In the genomic region with DNA sequence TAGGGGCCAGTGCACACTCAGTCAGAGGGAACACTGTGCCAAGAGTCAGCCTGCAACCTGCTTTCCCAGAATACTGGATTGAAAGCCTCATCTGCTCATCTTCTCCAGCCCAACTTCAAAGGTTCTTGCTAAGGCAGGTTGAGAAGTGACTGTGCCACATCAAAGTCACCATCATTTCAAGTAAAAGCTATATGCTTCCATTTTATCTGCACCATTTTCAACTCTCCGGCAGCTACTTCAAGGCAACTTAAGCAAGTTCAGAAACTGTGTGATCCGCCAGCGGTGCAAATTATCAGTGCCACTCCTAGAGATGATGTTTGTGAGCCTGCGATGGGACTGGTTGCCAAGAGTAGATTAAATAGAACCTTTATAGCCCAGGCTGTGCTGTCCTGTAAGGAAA, we compare ENCODE assay signal across 20 mouse cellular contexts. TPM values are rescaled to one million over a fixed set of nuclear protein-coding genes. Genes with fewer than 3 reads are reported as not detected.
DNase-seq lines count a peak whose midpoint lies in the region; ATAC-seq lines count a peak whose summit lies in the region.
"Had no signal": no experiment of that assay in that cellular context is flagged by ENCODE, and none has a peak within 500 bp of the region (broad histone marks: within the 10 kb centered on the region; RNA-seq: fewer than 3 reads in every experiment).

No protein-coding gene starts in this region.

- 88% methylated on average over 4 of the region's 4 CpGs for WGBS in hindbrain, embryonic 12.5 days
- WGBS in hindbrain, embryonic 10.5 days: 90% methylated on average over 4 of the region's 4 CpGs
- WGBS in hindbrain, embryonic 15.5 days: 77% methylated on average over 4 of the region's 4 CpGs
- 79% methylated on average over 4 of the region's 4 CpGs for WGBS in neural tube, embryonic 14.5 days
- 67% methylated on average over 4 of the region's 4 CpGs for WGBS in intestine, embryonic 16.5 days

- ATAC-seq in hindbrain, embryonic 12.5 days (ENCODE audit: low FRiP score): no peak
- no peak for ATAC-seq in hindbrain, embryonic 15.5 days (ENCODE audit: low FRiP score, low read depth)
- ATAC-seq in neural tube, embryonic 14.5 days (ENCODE audit: low read depth): no peak
- ATAC-seq in intestine, embryonic 16.5 days: no peak
- ATAC-seq: activated CD4-positive, CD25-positive, alpha-beta regulatory T cell, adult 4 months had no signal

- H3K36me3 ChIP-seq in hindbrain, embryonic 12.5 days: no peaks in the 10 kb centered on the region
- no peaks in the 10 kb centered on the region for H3K36me3 ChIP-seq in hindbrain, embryonic 10.5 days
- H3K36me3 ChIP-seq in hindbrain, embryonic 15.5 days: no peaks in the 10 kb centered on the region
- H3K36me3 ChIP-seq in neural tube, embryonic 14.5 days (ENCODE audit: control insufficient read depth, insufficient read depth, low read length): no peaks in the 10 kb centered on the region
- H3K36me3 ChIP-seq in intestine, embryonic 16.5 days (ENCODE audit: control insufficient read depth, insufficient read depth, low read length): no peaks in the 10 kb centered on the region
- H3K36me3 ChIP-seq: embryonic facial prominence, embryonic 12.5 days; kidney, embryonic 15.5 days; limb, embryonic 12.5 days; liver, embryonic 15.5 days; neural tube, embryonic 12.5 days had no signal

- no peak overlapping the region for H3K9ac ChIP-seq in hindbrain, embryonic 12.5 days
- no peak overlapping the region for H3K9ac ChIP-seq in hindbrain, embryonic 15.5 days
- H3K9ac ChIP-seq in neural tube, embryonic 14.5 days (replicated peaks; ENCODE audit: low read depth, low read length): no peak overlapping the region
- H3K9ac ChIP-seq in intestine, embryonic 16.5 days (ENCODE audit: low read depth, low read length): no peak overlapping the region
- H3K9ac ChIP-seq: embryonic facial prominence, embryonic 12.5 days; kidney, embryonic 15.5 days; limb, embryonic 12.5 days; liver, embryonic 15.5 days; neural tube, embryonic 12.5 days had no signal

- H3K4me1 ChIP-seq in hindbrain, embryonic 12.5 days: peaks cover 5% of the 10 kb centered on the region; the same call in 1 of the 2 replicates
- peaks cover 14% of the 10 kb centered on the region for H3K4me1 ChIP-seq in hindbrain, embryonic 10.5 days (replicated peaks)
- 0 out of 2 replicates have a peak, but pooled peaks cover 10% of the 10 kb centered on the region for H3K4me1 ChIP-seq in hindbrain, embryonic 15.5 days (replicated peaks)
- no peaks in the 10 kb centered on the region for H3K4me1 ChIP-seq in neural tube, embryonic 14.5 days (ENCODE audit: control insufficient read depth, insufficient read depth, low read length)
- no peaks in the 10 kb centered on the region for H3K4me1 ChIP-seq in intestine, embryonic 16.5 days (ENCODE audit: control insufficient read depth, insufficient read depth, low read length)
- H3K4me1 ChIP-seq: liver, embryonic 15.5 days; neural tube, embryonic 12.5 days had no signal

- H3K4me2 ChIP-seq in hindbrain, embryonic 12.5 days (replicated peaks): 0 out of 2 replicates have a peak overlapping the region, but pooled peaks have one; percentile 13
- H3K4me2 ChIP-seq in hindbrain, embryonic 15.5 days: peak overlapping the region; percentile 77
- peak overlapping the region; percentile 81 for H3K4me2 ChIP-seq in neural tube, embryonic 14.5 days (ENCODE audit: low read depth, low read length)
- H3K4me2 ChIP-seq in intestine, embryonic 16.5 days (ENCODE audit: low read depth, low read length): no peak overlapping the region
- H3K4me2 ChIP-seq: liver, embryonic 15.5 days had no signal

- no peak overlapping the region for H3K27ac ChIP-seq in hindbrain, embryonic 12.5 days
- H3K27ac ChIP-seq in hindbrain, embryonic 10.5 days: no peak overlapping the region
- H3K27ac ChIP-seq in hindbrain, embryonic 15.5 days (replicated peaks): no peak overlapping the region
- H3K27ac ChIP-seq in neural tube, embryonic 14.5 days (ENCODE audit: low read depth, low read length): no peak overlapping the region
- H3K27ac ChIP-seq in intestine, embryonic 16.5 days (ENCODE audit: low read length): no peak overlapping the region
- H3K27ac ChIP-seq: embryonic facial prominence, embryonic 12.5 days; gastrocnemius, adult 2 months; kidney, embryonic 15.5 days; limb, embryonic 12.5 days; liver, embryonic 15.5 days; neural tube, embryonic 12.5 days had no signal

- peaks cover 13% of the 10 kb centered on the region for H3K27me3 ChIP-seq in hindbrain, embryonic 12.5 days
- H3K27me3 ChIP-seq in hindbrain, embryonic 10.5 days (ENCODE audit: insufficient read depth, poor library complexity, severe bottlenecking): peaks cover 32% of the 10 kb centered on the region
- no peaks in the 10 kb centered on the region for H3K27me3 ChIP-seq in hindbrain, embryonic 15.5 days
- no peaks in the 10 kb centered on the region for H3K27me3 ChIP-seq in neural tube, embryonic 14.5 days (ENCODE audit: control insufficient read depth, insufficient read depth, low read length)
- peaks cover 11% of the 10 kb centered on the region; the same call in 1 of the 2 replicates for H3K27me3 ChIP-seq in intestine, embryonic 16.5 days (replicated peaks; ENCODE audit: control insufficient read depth, insufficient read depth, low read length)

- no peaks in the 10 kb centered on the region for H3K9me3 ChIP-seq in hindbrain, embryonic 12.5 days (replicated peaks)
- no peaks in the 10 kb centered on the region for H3K9me3 ChIP-seq in hindbrain, embryonic 10.5 days
- H3K9me3 ChIP-seq in hindbrain, embryonic 15.5 days: no peaks in the 10 kb centered on the region
- no peaks in the 10 kb centered on the region for H3K9me3 ChIP-seq in neural tube, embryonic 14.5 days (ENCODE audit: control insufficient read depth, low read length)
- H3K9me3 ChIP-seq in intestine, embryonic 16.5 days (ENCODE audit: control insufficient read depth, low read length): no peaks in the 10 kb centered on the region
- H3K9me3 ChIP-seq: embryonic facial prominence, embryonic 12.5 days; kidney, embryonic 15.5 days; limb, embryonic 12.5 days; liver, embryonic 15.5 days; neural tube, embryonic 12.5 days had no signal

- peak; percentile 20 for DNase-seq in cerebellum, adult 9-11 months
- no peak for DNase-seq in cerebellum, adult 11-12 months
- no peak for DNase-seq in hindbrain, embryonic 10.5 days (ENCODE audit: low spot score)
- no peak for DNase-seq in urinary bladder, postnatal 4 days (ENCODE audit: low spot score in 2 of 2)
- DNase-seq: adrenal gland, postnatal 25 days; gastrocnemius, adult 2 months; heart, adult 11 months; lung, postnatal 10 days; thymus, postnatal 14 days had no signal

- H3K4me3 ChIP-seq in hindbrain, embryonic 12.5 days: no peak overlapping the region
- no peak overlapping the region for H3K4me3 ChIP-seq in hindbrain, embryonic 10.5 days
- peak overlapping the region; percentile 65 for H3K4me3 ChIP-seq in hindbrain, embryonic 15.5 days
- peak overlapping the region; percentile 48 for H3K4me3 ChIP-seq in neural tube, embryonic 14.5 days (ENCODE audit: low read depth, low read length)
- H3K4me3 ChIP-seq in intestine, embryonic 16.5 days (ENCODE audit: low read length): no peak overlapping the region
- H3K4me3 ChIP-seq: gastrocnemius, adult 2 months; kidney, embryonic 15.5 days; liver, embryonic 15.5 days; megakaryocyte, embryonic 14.5 days; neural tube, embryonic 12.5 days had no signal

RNA-seq across cellular contexts. Expression of gene Lrp1b, which starts 2.2 kb away (rescaled TPM):
- polyA plus RNA-seq in hindbrain, embryonic 12.5 days (2016; fragmentation: Nextera tagmentation; extraction: Ambion mirVana): 7.2 and 7.6 TPM in 2 replicates
- polyA plus RNA-seq in hindbrain, embryonic 10.5 days (2016; fragmentation: Nextera tagmentation; extraction: Ambion mirVana): 1.8 and 3.1 TPM in 2 replicates
- 16.6 and 17.0 TPM in 2 replicates for polyA plus RNA-seq in hindbrain, embryonic 15.5 days (2015; fragmentation: Nextera tagmentation; extraction: Ambion mirVana)
- polyA plus RNA-seq in neural tube, embryonic 14.5 days (2014; fragmentation: Nextera tagmentation; extraction: Ambion mirVana): 15.7 and 24.1 TPM in 2 replicates
- 0.40 and 0.48 TPM in 2 replicates for polyA plus RNA-seq in intestine, embryonic 16.5 days (2015; fragmentation: Nextera tagmentation; extraction: Ambion mirVana)
- polyA plus RNA-seq: liver, embryonic 15.5 days had no signal

Comparison
In these comparisons a context has a peak if more than half of its experiments do, and no peak if none do; other contexts are left out.
1. H3K4me3 ChIP-seq: peak in hindbrain, embryonic 15.5 days (single experiment) and neural tube, embryonic 14.5 days (single experiment); none in hindbrain, embryonic 12.5 days (single experiment), hindbrain, embryonic 10.5 days (single experiment) and intestine, embryonic 16.5 days (single experiment).